Mouse (Mus musculus) heart, embryonic 14.5 days (tissue): Measurements from ENCODE around the gene Hist1h2bl. TPM values are rescaled to one million over a fixed set of nuclear protein-coding genes. Genes with fewer than 3 reads are reported as not detected.

Experiments
- ATAC-seq: fragments of 200-750 bp; cut with Nextera tagmentation; 2 replicates; pipeline ENCODE4 v1.8.0; 2017; ENCODE audit warnings: low read depth, moderate TSS enrichment; ENCODE audit not compliant: insufficient number of reproducible peaks, insufficient read depth, low FRiP score
- H3K27ac ChIP-seq, 2 experiments: fragments of 200-500 bp in 1 of 2; fragments of 300-500 bp in 1 of 2; sonication (generic) in 1 of 2; replicated peaks in 1 of 2; 2 replicates each; pipeline ENCODE4 v1.5.1; 2012 to 2014; ENCODE audit warnings: low read depth in 2 of 2, low read length in 2 of 2, control low read depth in 1 of 2, mild to moderate bottlenecking in 1 of 2, mixed read lengths in 1 of 2; ENCODE audit not compliant: control insufficient read depth in 1 of 2, insufficient read depth in 1 of 2
- H3K27me3 ChIP-seq: fragments of 300-500 bp; sonication (generic); 2 replicates; pipeline ENCODE4 v1.6.1; 2014; ENCODE audit warnings: mild to moderate bottlenecking, low read length, control low read depth; ENCODE audit not compliant: control insufficient read depth, insufficient read depth
- H3K36me3 ChIP-seq: fragments of 300-500 bp; sonication (generic); 2 replicates; pipeline ENCODE4 v1.6.1; 2014; ENCODE audit warnings: mild to moderate bottlenecking, control low read depth, low read length, mixed read lengths; ENCODE audit not compliant: control insufficient read depth, insufficient read depth
- H3K4me1 ChIP-seq, 2 experiments: fragments of 200-500 bp in 1 of 2; fragments of 300-500 bp in 1 of 2; sonication (generic) in 1 of 2; 2 replicates each; pipeline ENCODE4 v1.6.1; 2012 to 2014; ENCODE audit warnings: low read length in 2 of 2, control low read depth in 1 of 2, mixed read lengths in 1 of 2; ENCODE audit not compliant: control insufficient read depth in 2 of 2, insufficient read depth in 2 of 2
- H3K4me2 ChIP-seq: fragments of 300-500 bp; sonication (generic); 2 replicates; pipeline ENCODE4 v1.6.1; 2014; ENCODE audit warnings: mild to moderate bottlenecking, low read length
- H3K4me3 ChIP-seq, 2 experiments: fragments of 200-500 bp in 1 of 2; fragments of 300-500 bp in 1 of 2; sonication (generic) in 1 of 2; 2 replicates each; pipeline ENCODE4 v1.5.1; 2012 to 2014; ENCODE audit warnings: low read length in 2 of 2, mild to moderate bottlenecking in 2 of 2, control low read depth in 1 of 2, low read depth in 1 of 2, moderate library complexity in 1 of 2; ENCODE audit not compliant: control insufficient read depth in 1 of 2, insufficient read depth in 1 of 2
- H3K9ac ChIP-seq: fragments of 300-500 bp; sonication (generic); 2 replicates; pipeline ENCODE4 v1.6.1; 2014; ENCODE audit warnings: mild to moderate bottlenecking, low read length
- H3K9me3 ChIP-seq: fragments of 300-500 bp; sonication (generic); 2 replicates; pipeline ENCODE4 v1.6.1; 2016; ENCODE audit warnings: low read length, control low read depth; ENCODE audit not compliant: control insufficient read depth
- WGBS: fragments of 180-500 bp; shearing (Covaris S2); extraction: QIAGEN DNeasy Blood & Tissue Kit; methylation state at CpG from one replicate; pipeline ENCODE4 v1.1.7; 2014; 5-methylcytosine and 5-hydroxymethylcytosine counted together
- polyA plus RNA-seq: library from polyadenylated mRNA; unstranded; fragments of >200 nt; fragmentation: Nextera tagmentation; extraction: Ambion mirVana; gene quantifications from 2 replicates; pipeline ENCODE4 v1.2.1, GENCODE M21; 2014

Gene Hist1h2bl
- polyA plus RNA-seq, 1 experiment from 2014 or later = 1.4 TPM

GRCm38 (mm10) chr13:21714725-21715124 is 1.2 kb downstream of the Hist1h2bl start:
- no peaks in the 10 kb centered on the region for H3K9me3 ChIP-seq
- H3K4me1 ChIP-seq = peaks cover 3 to 17% of the 10 kb centered on the region in 2 experiments; a peak in 3 of 4 replicates
- no peaks in the 10 kb centered on the region for H3K27me3 ChIP-seq
- no peaks in the 10 kb centered on the region for H3K36me3 ChIP-seq
- peak overlapping the region; percentile 74 for H3K4me2 ChIP-seq
- peak overlapping the region; percentile 75; the same call in 1 of the 2 replicates for H3K9ac ChIP-seq
- 1% methylated on average over 7 of the region's 7 CpGs for WGBS
- H3K4me3 ChIP-seq = peak overlapping the region in 1 of 2 experiments; percentile 37; a peak in 1 of 4 replicates
- peak overlapping the region; percentile 32 to 92; a peak in 2 of 4 replicates for H3K27ac ChIP-seq
- ATAC-seq = no peak

- Histone ChIP-seq H3K27me3 (no peaks in the 10 kb centered on the region), H3K9ac (peak overlapping the region; percentile 74; the same call in 1 of the 2 replicates), H3K4me2 (peak overlapping the region; percentile 79), H3K27ac (peak overlapping the region in 1 of 2 experiments; percentile 59; a peak in 2 of 4 replicates), H3K9me3 (no peaks in the 10 kb centered on the region), H3K4me3 (peak overlapping the region in 1 of 2 experiments; percentile 49; a peak in 2 of 4 replicates), H3K36me3 (no peaks in the 10 kb centered on the region), H3K4me1 (peaks cover 3 to 7% of the 10 kb centered on the region in 2 experiments; a peak in 3 of 4 replicates)
- ATAC-seq = no peak
- 31% methylated on average over 4 of the region's 4 CpGs for WGBS
Observed at GRCm38 (mm10) chr13:21711698-21712097, 4.2 kb downstream of the Hist1h2bl start.

- H3K4me1 ChIP-seq = peaks cover 3 to 7% of the 10 kb centered on the region in 2 experiments; a peak in 3 of 4 replicates
- H3K9ac ChIP-seq = peak overlapping the region; percentile 74
- peak overlapping the region; percentile 49 to 58 for H3K4me3 ChIP-seq
- no peaks in the 10 kb centered on the region for H3K9me3 ChIP-seq
- peak overlapping the region; percentile 79 for H3K4me2 ChIP-seq
- no peaks in the 10 kb centered on the region for H3K27me3 ChIP-seq
- H3K27ac ChIP-seq = peak overlapping the region; percentile 59 to 66; a peak in 3 of 4 replicates
- WGBS = 3% methylated on average over 22 of the region's 22 CpGs
- peak; percentile 79; the same call in 1 of the 2 replicates for ATAC-seq
- no peaks in the 10 kb centered on the region for H3K36me3 ChIP-seq
Observed at GRCm38 (mm10) chr13:21710821-21711525, 5.0 kb downstream of the Hist1h2bl start.

GRCm38 (mm10) chr13:21710031-21710711 is 5.8 kb downstream of the Hist1h2bl start:
- Histone ChIP-seq H3K9ac (peak overlapping the region; percentile 65), H3K27ac (peak overlapping the region; percentile 77 to 98), H3K9me3 (no peaks in the 10 kb centered on the region), H3K4me1 (peaks cover 2 to 4% of the 10 kb centered on the region in 2 experiments; a peak in 3 of 4 replicates), H3K36me3 (no peaks in the 10 kb centered on the region), H3K4me3 (peak overlapping the region; percentile 49 to 93), H3K4me2 (peak overlapping the region; percentile 79), H3K27me3 (no peaks in the 10 kb centered on the region)
- peak; percentile 71 for ATAC-seq
- WGBS = under 1% methylated on average over 32 of the region's 32 CpGs

GRCm38 (mm10) chr13:21706669-21707068 is 9.3 kb downstream of the Hist1h2bl start:
- no peak for ATAC-seq
- no peak overlapping the region for H3K4me2 ChIP-seq
- H3K27ac ChIP-seq = no peak overlapping the region
- no peaks in the 10 kb centered on the region for H3K36me3 ChIP-seq
- no peaks in the 10 kb centered on the region for H3K27me3 ChIP-seq
- H3K9me3 ChIP-seq = no peaks in the 10 kb centered on the region
- no peaks in the 10 kb centered on the region for H3K4me1 ChIP-seq
- WGBS = 64% methylated on average over 4 of the region's 4 CpGs
- no peak overlapping the region for H3K4me3 ChIP-seq
- H3K9ac ChIP-seq = no peak overlapping the region

GRCm38 (mm10) chr13:21697811-21698210 is 18.1 kb downstream of the Hist1h2bl start, which contains the start of gene Olfr1359:
Olfr1359 (plus strand) TSS chr13:21698111.
- Histone ChIP-seq H3K9me3 (no peaks in the 10 kb centered on the region), H3K27ac (no peak within 1 kb of the TSS), H3K36me3 (no peaks in the 10 kb centered on the region), H3K9ac (no peak within 1 kb of the TSS), H3K4me2 (no peak within 1 kb of the TSS), H3K4me1 (no peaks in the 10 kb centered on the region), H3K27me3 (no peaks in the 10 kb centered on the region), H3K4me3 (no peak within 1 kb of the TSS)
- no peak for ATAC-seq

- Histone ChIP-seq H3K36me3 (no peaks in the 10 kb centered on the region), H3K4me2 (no peak within 1 kb of the TSS), H3K27me3 (no peaks in the 10 kb centered on the region), H3K9me3 (no peaks in the 10 kb centered on the region), H3K4me3 (no peak within 1 kb of the TSS), H3K27ac (no peak within 1 kb of the TSS), H3K9ac (no peak within 1 kb of the TSS), H3K4me1 (no peaks in the 10 kb centered on the region)
- no peak for ATAC-seq
- 73% methylated on average over 2 of the region's 2 CpGs for WGBS
Observed at GRCm38 (mm10) chr13:21677305-21677704, 38.6 kb downstream of the Hist1h2bl start, which contains the start of gene Olfr1360. Olfr1360 (minus strand) TSS chr13:21677405.
